Mouse (Mus musculus): ENCODE results near the gene Map1b.

DNA sequence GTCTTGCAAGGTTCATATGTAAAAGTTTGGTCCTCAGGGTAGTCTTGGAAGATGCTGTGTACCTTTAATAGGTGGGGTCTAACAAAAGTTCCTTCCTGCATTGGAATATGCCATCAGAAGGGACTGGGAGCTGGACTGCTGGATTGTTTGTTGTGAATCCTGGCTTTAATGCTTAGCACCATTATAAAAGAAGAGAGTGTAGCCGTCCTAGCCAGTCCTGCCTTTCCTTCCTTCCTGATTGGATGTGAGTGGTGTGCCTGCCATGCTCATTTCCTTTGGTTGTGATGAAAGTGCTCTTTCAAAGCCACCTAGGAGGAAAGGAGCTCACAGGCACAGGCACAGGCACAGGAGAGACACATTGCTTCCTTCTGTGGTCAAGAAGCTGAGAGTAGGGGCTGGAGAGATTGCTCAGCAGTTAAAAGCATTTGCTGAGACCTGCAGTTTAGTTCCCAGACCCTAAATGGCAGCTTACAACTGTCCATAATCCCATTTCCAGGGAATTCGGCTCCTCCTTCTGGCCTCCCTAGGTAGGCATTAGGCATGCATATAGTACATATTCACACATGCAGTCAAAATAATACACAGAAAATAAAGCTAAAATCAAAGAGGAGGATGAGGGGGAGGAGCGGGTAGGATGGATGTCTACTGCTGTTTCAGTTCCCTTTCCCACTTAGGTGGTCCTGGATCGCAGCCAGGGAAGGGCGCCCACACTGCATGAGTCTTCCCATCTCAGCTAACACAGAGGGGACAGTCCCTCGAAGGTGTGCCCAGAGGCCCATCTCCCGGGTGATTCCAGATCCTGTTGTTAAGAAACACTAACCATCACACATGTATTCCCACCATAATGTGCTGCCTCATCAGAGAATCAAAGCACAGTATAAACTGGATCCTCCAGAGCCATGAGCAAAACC lies 128.2 kb downstream of the Map1b start:
- TF ChIP-seq CTCF (IDR thresholded peaks at IDR 0.05; ENCODE audit: low read depth) (no peak), EP300 (IDR thresholded peaks at IDR 0.05; ENCODE audit: low read depth) (no peak)
